Mouse (Mus musculus) cortical plate, adult 2 months (tissue): ENCODE data around the gene Dapk2. TPM values are rescaled to one million over a fixed set of nuclear protein-coding genes. Genes with fewer than 3 reads are reported as not detected.

Source experiments
- H3K27ac ChIP-seq: fragments of 200-500 bp; 2 replicates; pipeline ENCODE4 v1.5.1; 2012; ENCODE audit warnings: low read length, control low read depth, inconsistent platforms; ENCODE audit not compliant: insufficient read depth
- H3K4me1 ChIP-seq: fragments of 200-500 bp; 2 replicates; pipeline ENCODE4 v1.6.1; 2011; ENCODE audit warnings: low read length; ENCODE audit not compliant: control insufficient read depth, insufficient read depth
- H3K4me3 ChIP-seq: fragments of 200-500 bp; 2 replicates; pipeline ENCODE4 v1.5.1; 2011; ENCODE audit warnings: mild to moderate bottlenecking, low read length, control low read depth; ENCODE audit not compliant: insufficient read depth
- CTCF ChIP-seq: fragments of 200-500 bp; IDR thresholded peaks from 2 replicates; pipeline ENCODE4 v1.5.1; 2011; ENCODE audit warnings: mild to moderate bottlenecking, control low read depth, low read length; ENCODE audit not compliant: insufficient read depth; ENCODE audit errors: extremely low read depth
- POLR2A ChIP-seq: fragments of 200-500 bp; IDR thresholded peaks from 2 replicates; pipeline ENCODE4 v1.6.1; 2011; ENCODE audit warnings: mild to moderate bottlenecking, low read length, control low read depth; ENCODE audit not compliant: insufficient read depth; ENCODE audit errors: extremely low read depth
- polyA plus RNA-seq: library from polyadenylated mRNA; depleted of rRNA; stranded (reverse); fragments of >200 nt; gene quantifications from 2 replicates; pipeline ENCODE4 v1.2.3, GENCODE M21; 2012

The Dapk2 gene
- polyA plus RNA-seq, 1 experiment, result 6.8 TPM

DNA sequence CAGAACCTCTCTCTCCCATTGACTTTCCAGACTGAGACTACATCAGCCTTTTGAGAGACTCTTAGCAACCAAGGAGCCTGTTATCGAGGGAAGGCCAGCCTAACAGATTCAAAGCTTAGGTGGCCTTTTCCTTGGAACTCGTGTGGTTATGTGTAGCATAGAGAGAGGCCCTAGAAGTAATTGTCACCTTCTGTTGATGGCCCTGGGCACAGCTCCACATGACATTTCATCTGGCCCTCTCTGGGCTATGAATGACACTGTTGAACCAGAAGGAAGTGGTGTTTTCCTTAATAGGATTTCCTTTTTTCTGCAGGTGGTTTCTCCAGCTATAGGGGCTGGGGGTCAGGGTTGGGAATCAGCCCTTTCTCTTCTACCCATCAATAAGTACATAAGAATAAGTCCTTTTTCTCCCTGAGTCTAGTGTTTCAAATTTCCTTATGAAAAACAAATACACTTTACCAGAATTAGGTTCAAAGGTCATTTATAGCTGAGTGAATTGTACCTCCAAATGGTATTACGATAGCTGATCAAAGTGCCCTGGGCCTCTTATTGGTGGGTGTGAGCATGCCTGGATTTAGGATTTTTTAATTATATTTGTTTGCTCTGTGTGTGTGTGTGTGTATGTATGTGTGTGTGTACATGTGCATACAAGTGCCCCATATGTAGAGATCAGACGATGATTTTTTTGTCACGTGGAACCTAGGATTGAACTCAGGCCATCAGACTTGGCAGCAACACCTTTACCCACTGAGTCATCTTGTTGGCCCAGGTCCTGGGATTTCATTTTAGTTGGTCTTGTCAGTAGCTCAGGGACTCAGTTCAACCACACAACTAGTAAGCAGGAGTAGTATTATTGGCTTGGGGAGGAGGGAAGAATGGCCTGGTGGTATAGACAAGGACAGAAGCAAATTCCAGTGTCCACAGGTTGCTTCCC, 108.5 kb downstream of the Dapk2 start:
- 0 out of 2 replicates have a peak overlapping the region, but pooled peaks have one; percentile 10 for H3K27ac ChIP-seq

DNA sequence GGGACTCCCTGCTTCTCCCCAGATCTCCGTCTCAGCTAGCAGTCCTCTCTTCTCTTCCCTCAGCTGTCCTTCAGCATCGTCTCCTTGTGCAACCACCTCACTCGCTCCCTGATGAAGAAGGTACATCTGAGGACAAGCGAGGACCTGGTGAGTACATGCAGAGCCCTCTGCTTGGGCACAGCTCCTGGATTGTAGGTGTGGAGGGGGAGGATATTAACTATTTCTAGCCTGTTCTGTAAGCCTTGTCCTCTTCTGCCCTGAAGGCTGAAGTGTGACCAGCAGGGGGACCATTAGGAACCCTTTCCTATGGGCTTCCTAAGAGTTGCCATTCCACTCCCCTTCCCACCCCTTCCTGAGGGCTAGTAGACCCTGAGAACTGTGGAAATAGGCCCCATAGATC, 110.8 kb downstream of the Dapk2 start:
- Histone ChIP-seq H3K27ac (0 out of 2 replicates have a peak overlapping the region, but pooled peaks have one; percentile 56), H3K4me1 (peaks cover 2% of the 10 kb centered on the region), H3K4me3 (peak overlapping the region; percentile 32)
- TF ChIP-seq CTCF (no peak), POLR2A (no peak)

More for the DNA sequence above, 108.5 kb downstream of the Dapk2 start:
- H3K4me3 ChIP-seq, result no peak overlapping the region
- H3K4me1 ChIP-seq, result peaks cover 2% of the 10 kb centered on the region
- no peak for TF ChIP-seq CTCF
- no peak for TF ChIP-seq POLR2A

DNA sequence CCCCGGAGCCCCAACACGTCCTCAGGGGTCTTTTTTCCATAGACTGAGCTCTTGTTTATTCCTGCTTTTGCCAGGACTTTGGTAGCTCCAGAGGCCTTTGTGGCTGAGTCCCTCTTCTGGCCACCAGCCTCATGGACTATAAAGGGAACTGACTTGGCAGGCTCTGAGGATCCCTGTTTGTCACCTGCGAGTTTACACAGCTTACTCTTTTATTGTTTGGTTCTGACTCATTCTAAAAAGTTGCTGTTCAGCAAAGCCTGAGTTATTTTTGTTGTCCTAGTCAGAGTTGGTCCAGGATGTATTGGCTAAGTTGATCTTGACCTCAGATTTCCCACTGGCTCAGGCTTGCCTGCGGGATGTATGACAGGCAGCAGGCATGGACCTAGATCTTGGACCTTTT, 112.0 kb downstream of the Dapk2 start:
- Histone ChIP-seq H3K4me1 (peaks cover 7% of the 10 kb centered on the region), H3K4me3 (no peak overlapping the region), H3K27ac (no peak overlapping the region)
- TF ChIP-seq POLR2A, result no peak

DNA sequence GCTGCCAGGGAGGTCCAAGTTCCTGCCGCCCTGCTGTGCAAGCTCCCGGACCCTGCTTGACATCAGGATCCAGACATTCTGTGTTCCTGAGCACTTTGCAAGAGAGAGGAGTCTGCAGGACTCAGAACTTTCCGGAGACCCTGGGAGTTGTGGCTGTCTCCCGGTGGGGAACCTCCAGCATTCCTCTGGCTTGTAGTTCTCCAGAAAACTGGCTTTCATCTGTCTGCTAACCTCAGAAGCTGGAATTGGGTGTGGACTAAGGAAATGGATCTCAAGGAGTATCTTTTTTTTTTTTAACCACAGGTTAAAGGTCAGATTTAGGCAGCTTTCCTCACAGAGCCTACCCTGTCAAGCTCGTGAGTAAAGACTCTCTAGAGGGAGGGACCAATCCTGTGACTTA, 113.7 kb downstream of the Dapk2 start:
- TF ChIP-seq CTCF (no peak), POLR2A (no peak)
- no peak overlapping the region for H3K27ac ChIP-seq
- no peak overlapping the region for H3K4me3 ChIP-seq
- H3K4me1 ChIP-seq, result peaks cover 9% of the 10 kb centered on the region

DNA sequence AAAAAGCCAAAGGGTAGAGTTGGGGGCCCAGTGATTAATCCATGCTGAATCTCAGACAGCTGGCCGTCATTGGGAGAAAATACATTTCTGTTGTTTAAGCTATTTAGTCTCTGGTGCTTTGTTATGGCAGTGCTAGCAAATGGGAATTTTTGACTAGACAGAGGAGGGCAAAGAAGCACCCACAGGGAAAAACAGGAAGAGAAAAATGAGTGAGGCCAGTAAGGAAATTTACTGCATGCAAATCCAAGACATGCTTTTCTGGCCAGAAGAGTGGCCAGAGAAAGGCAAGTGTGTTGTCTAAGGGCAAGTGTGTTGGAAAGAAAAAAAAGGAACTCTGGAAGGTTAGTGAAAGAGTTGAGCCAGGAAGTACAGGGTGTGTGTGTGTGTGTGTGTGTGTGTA, 115.6 kb downstream of the Dapk2 start:
- H3K4me1 ChIP-seq, result peaks cover 9% of the 10 kb centered on the region
- no peak for TF ChIP-seq CTCF
- TF ChIP-seq POLR2A, result no peak
- H3K27ac ChIP-seq, result no peak overlapping the region
- no peak overlapping the region for H3K4me3 ChIP-seq

DNA sequence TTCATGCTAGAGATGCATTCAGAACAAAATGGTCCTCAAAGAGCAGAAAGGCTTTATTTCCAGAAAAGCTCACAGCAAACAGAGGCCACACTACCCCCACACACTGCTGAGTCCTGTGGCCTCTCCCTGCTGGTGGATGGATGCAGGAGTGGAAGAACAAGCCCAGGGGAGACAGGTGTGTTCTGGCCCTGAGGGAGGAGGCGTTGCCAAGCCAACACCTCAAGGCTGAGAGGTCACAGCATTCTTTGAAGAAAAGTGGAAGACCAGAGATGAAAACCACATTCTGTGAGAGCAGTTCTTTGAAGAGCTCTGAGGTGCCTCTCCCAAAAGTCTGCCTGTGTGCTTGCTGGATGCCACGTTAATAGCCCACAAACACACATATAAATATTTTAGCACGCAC, 116.6 kb downstream of the Dapk2 start:
- H3K27ac ChIP-seq, result peak overlapping the region; percentile 36
- H3K4me3 ChIP-seq, result no peak overlapping the region
- H3K4me1 ChIP-seq, result peaks cover 9% of the 10 kb centered on the region
- TF ChIP-seq CTCF (no peak), POLR2A (no peak)

DNA sequence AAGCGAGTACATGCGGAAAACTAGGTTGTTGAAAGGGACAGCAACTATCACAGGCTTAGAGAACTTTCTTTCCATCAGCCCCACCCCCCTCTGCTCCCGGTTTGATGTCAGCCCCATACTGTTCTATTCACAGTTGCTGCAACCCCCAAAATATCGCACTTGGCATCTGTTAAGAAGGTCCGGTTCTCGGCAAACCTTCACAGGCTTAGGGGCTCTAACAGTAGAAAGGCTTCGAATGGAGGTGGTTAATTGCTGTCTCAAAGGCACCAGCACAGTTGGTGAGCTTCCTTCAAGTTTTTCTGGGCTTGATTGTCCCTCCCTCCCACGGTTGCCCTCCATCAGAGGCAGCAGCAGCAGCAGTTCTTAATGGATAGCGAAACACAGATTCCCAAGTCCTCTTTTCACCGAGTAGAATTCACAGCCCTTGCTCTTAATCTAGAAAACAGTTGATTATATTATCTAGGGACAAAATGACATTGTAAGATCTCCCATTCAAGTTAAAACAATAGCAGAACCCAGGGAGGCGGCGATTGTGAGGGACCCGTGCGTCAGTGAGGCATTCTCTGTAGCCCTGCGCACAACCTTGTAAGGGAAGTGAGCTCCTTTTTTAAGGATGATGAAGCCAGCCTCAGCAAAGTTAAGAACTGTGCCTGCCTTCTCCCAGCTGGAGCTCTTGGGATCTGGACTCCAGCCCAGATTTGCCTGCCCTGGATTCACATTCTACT, 117.4 kb downstream of the Dapk2 start:
- TF ChIP-seq POLR2A (0 out of 2 replicates have a peak, but pooled peaks have one; percentile 21), CTCF (no peak)
- Histone ChIP-seq H3K4me3 (no peak overlapping the region; the same call in 1 of the 2 replicates), H3K4me1 (peaks cover 9% of the 10 kb centered on the region), H3K27ac (peak overlapping the region; percentile 73)

DNA sequence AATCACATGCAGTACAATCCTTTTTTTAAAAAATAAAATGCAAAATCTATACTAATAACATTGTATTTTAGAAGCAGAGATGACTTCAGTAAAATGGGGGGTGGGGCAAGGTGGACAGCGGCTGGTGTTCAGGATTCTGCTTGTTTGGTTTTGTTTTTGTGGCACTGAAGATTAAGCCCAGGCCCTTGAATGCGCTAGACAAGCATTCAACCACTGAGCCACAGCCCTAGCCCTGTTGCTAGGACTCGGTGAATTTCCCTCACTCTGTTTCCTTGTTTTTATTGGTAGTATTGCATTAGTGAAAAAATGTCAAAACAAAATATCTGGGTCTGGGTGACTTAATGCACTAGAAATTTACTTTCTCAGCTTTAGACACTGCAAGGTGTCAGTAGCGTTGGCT, 118.0 kb downstream of the Dapk2 start:
- no peak overlapping the region for H3K4me3 ChIP-seq
- TF ChIP-seq POLR2A (no peak), CTCF (no peak)
- peaks cover 9% of the 10 kb centered on the region for H3K4me1 ChIP-seq
- H3K27ac ChIP-seq, result no peak overlapping the region

DNA sequence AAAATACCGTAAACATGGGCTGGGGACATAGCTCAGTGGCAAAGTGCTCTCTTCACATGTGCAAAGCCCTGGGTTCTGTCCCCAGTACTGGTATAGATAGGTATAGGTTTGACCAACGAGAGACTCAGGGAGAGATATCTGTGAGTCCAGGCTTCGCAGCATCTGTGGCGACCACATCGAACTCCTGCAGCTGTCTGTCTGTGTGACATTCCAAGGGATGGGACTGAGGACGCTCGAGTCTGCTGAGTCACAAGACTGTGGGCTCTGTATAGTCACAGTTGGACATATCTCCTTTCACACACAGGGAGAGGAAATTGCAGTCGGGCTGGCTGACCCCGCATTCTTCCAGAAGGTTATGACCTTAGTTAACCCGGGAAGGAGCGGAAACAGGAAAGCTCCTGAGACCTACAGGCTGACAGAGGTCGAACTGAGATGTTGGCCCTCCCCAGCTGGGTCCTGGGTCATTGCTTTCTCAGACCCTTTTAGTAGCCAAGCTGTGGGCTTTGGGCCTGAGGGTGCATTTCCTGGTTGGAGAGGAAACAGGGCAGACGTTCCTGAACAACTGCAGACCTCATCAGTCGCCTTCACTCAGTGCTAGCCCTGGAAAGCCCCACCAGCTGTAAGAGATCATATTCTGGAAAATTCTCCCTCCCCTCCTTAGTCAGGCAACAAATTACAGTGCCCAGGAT, 118.8 kb downstream of the Dapk2 start:
- H3K27ac ChIP-seq, result no peak overlapping the region
- TF ChIP-seq POLR2A (no peak), CTCF (no peak)
- H3K4me1 ChIP-seq, result peaks cover 9% of the 10 kb centered on the region
- H3K4me3 ChIP-seq, result no peak overlapping the region
